Mouse (Mus musculus): ENCODE data around the gene Rpsa.

DNA sequence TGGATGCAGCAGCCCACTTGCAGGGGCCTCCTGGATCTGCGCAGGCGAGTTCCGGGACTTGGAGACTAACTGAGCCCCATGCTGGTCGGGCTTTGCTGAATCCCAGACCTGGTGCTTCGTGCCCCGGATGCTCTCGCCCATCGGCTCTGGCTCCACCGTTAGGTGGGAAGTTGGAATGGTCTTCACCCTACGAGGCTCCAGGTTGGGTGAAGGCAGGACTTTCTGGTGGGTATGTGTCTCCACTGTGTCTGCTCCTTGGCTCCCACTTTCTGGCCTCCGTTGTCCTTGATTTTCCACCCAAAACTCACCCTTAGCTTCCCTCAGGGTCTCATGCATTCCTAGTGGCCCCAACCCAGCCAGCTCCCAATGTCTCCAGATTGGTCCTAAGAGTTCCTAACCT lies 8.0 kb downstream of the Rpsa start:
- no peak for TF ChIP-seq TAL1 (IDR thresholded peaks at IDR 0.05; ENCODE audit: low read length)
- no peak for TF ChIP-seq GATA1 (IDR thresholded peaks at IDR 0.05; ENCODE audit: low read length)
